Mouse (Mus musculus) gastrocnemius, postnatal 36 days (tissue): ENCODE results near the gene Efcab11. TPM values are rescaled to one million over a fixed set of nuclear protein-coding genes. Genes with fewer than 3 reads are reported as not detected.
A peak's percentile ranks its signal among the peaks of the same experiment; 100 is the strongest.

Source experiments
- DNase-seq, 2 experiments: peaks; one replicate each; pipeline ENCODE4 v3.0.0; 2022
- intact Hi-C: fragments of 180-260 bp; cut with DNase I; formaldehyde crosslinking; loops from one replicate; pipeline ENCODE4 v1.15.1; 2025
- total RNA-seq, 2 experiments: library from RNA; stranded (reverse); gene quantifications; 2 replicates each; pipeline ENCODE4 v1.2.3; 2021

Gene Efcab11
- total RNA-seq, 2 experiments from 2014 or later: not detected

DNA sequence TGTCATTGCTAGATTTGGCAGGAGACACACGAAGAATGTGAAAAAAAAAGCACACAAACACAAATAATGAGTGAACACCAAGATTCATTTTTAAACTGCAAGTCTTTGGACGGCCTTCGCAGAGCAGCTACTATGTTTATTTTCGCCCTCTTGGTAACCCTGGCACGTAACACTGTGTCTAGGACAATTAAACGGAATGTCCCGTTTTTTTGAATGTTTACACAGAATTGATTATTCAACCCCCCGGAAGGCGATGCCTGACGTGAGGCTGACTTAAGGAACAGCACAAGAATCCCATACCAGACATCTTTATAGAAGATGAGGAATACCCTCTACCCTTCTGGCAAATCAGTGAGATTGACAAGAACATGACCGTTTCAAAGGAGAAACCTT, 530 bp downstream of the Efcab11 start:
- intact Hi-C loops: no loop called here
- DNase-seq: no peak

DNA sequence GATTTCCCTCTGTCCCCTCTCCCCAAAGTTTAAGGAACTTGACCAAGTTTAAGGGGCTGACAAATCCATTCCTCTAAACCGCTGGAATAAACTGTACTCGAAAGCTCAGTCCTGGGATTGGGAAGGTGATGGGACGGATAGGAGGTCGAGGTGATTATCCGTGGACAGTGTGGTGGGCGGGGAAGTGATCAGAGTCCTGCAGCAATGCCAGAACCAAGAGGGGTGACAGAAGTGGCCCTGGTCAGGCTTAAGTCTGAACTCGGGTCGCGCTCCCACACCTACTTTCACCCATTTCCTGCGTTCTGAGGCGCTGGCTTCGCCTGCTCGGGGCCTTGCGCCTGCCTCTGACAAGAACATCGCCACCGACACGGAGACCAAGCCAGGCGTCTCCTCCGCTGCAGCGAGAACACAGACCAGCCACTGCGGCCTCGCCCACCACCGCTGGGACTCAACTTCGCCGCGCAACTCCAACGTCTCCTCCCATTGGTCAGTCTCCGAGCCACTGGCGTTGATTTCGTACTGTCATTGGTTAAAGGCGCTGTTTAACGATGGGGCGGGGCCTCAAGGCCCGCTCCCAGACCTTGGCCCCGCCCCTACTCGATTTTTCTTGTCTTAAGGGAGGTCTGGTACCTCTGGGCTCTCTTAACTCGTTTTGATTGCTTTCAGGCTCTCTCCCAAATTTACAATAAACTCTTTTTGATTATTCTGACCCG, 1.1 kb downstream of the Efcab11 start:
- peak; percentile 73 to 84 for DNase-seq
- intact Hi-C loops: no loop called here

DNA sequence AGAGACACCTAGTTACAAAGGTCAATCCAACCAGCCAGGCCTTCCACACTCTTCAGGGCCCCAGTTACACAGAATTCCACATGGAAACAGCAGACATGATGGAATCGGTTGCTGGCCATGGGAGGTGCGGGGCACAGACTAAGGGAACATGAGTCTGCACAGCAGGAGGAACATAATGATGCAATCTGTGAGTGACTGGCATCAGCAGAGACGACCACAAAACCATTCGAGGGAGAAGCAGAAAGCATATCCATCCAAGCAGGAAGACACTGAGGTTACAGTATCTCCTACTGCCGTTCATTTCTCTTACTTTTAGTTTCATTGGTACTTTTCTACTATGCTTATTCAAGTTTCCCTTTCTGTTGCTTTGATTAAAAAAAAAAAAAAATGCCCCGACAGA, 9.6 kb downstream of the Efcab11 start:
- DNase-seq: no peak
- intact Hi-C loops: no loop called here

DNA sequence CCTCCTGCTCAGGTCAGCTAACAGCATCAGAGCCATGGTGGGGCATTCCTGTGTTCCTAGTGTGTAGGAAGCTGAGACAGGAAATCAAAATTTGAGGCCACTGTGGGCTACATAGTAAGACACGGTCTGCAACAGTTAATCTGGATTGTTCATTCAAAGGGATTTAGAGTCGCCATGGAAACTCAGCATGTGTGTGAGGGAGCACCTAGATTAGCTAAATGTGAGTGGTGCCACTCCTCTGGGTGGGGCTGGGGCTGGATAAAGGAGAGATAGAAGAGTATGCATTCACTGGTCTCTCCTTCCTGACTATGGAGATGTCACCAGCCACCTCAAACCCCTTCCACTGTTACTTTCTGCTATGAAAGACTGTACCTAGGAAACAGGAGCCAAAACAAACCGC, 10.8 kb downstream of the Efcab11 start:
- no peak for DNase-seq
- intact Hi-C loops: no loop called here

DNA sequence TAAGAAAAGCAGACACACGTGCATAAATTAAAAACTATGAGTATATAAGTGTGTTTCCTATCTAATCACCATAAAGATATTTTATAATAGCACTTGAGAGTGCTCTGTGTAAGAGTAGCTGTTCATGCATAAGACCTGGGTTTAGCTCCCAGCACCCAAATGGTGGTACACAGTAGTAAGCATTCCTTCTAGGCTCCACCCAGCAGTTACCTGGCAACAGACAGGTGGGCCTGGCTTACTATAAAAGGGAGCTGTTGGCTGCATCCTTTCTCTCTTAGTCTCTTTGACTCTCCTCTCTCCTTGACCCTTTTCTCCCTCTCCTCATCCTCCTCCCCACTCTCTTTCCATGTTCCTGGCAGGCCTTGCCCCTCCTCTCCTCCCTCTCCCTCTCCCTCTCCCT, 15.4 kb downstream of the Efcab11 start:
- DNase-seq: no peak
- intact Hi-C loops: no loop called here

DNA sequence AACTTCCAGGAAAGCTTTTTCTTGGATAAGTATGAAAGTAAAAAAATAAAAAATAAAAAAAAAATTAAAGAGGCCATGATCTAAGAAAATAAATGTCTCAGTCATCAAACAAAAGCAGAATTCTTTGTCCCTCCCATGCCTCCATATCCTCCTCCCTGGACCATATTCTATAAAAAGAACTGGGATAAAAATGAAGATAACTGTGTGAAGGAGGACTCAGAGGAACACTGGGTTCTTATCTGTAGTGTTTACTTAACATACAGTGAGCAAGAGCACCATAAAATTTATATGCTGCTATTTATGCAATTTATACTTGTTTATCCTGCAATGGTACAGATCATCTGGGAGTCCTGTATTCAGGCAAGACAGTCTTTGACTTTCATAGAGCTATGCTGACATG, 19.6 kb downstream of the Efcab11 start:
- no peak for DNase-seq
- intact Hi-C loops: no loop called here

DNA sequence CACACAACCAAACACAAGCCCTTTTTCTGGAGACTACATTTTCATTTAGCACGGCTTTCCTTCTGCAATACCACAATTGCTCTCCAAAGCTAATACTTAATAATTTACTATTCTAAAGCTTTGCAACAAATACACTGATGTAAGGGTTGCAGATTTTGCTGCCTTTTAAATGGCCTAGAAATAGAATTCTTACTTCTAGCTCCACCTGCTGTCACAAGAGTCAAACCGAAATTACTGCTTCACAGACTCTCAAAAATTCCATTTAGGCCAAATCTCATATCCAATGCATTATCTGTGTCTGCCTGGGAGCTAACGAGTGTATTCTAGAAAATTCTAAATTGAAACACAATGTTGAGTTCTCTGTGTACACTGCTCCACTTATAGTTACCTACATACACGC, 23.3 kb downstream of the Efcab11 start:
- intact Hi-C loops: no loop called here
- DNase-seq: no peak

DNA sequence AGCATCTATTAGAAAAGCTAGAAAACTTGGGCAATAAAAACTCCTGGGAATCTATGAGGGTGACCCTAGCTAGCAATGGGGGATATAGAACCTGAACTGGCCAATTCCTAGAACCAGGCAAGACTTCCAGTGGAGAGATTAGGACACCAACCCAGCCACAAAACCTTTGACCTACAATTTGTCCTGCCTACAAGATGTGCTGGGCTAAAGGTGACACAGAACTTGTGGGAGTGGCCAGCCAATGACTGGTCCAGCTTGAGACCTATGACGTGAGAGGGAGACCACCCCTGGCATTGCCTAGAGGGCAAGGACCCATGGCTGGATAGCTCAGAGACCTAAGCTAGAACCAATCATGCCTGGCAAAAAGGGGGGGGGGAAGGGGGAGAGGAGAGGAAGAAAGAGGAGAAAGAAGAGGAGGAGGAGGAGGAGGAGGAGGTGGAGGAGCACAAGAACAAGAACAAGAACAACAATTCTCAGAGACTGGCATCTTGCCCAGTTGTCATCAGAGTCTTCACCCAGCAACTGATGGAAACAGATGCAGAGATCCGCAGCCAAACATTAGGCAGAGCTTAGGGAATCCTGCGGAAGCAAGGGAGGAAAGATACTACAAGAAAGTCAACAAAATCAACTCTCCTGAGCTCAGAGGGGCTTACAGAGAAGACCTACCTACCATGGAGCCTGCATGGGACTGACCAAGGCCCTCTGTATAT, 24.7 kb downstream of the Efcab11 start:
- intact Hi-C loops: no loop called here
- no peak for DNase-seq

DNA sequence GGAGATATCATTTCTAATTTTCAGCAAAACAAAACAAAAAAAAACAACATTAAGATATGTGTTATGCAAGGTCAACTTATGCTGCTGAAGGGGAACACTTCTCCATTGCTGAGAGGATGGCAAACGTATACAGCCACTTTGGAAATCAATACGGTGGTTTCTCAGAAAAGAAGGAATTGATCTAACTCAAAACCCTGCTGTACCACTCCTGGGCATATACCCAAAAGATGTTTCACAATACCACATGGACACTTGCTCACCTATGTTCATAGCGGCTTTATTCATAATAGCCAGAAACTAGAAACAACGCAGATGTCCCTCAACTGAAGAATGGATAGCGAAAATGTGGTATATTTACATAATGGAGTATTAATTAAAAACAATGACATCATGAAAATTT, 25.6 kb downstream of the Efcab11 start:
- intact Hi-C loops: no loop called here
- no peak for DNase-seq

DNA sequence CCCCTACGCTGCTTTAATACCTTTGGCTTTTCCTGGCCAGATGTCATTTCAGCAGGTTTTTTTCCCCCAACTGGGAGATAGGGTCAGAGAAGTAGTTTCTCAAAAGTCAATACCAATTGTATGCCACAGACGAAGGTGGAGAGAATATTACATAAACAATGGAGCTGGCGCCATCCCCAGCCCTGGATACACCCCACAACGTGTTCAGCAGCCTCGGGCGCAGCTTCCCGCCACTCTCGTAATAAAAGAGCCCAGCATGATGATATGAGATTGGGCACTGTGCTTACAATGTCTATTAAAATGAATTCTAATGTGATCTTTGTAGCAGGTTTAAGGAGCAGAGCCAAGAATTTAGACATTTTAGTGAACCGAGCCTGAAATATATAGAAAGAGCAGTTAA, 28.2 kb downstream of the Efcab11 start:
- intact Hi-C loops: loop anchor here (1.0 kb wide), 1 partner anchor 766 kb away; no protein-coding TSS in a partner anchor

DNA sequence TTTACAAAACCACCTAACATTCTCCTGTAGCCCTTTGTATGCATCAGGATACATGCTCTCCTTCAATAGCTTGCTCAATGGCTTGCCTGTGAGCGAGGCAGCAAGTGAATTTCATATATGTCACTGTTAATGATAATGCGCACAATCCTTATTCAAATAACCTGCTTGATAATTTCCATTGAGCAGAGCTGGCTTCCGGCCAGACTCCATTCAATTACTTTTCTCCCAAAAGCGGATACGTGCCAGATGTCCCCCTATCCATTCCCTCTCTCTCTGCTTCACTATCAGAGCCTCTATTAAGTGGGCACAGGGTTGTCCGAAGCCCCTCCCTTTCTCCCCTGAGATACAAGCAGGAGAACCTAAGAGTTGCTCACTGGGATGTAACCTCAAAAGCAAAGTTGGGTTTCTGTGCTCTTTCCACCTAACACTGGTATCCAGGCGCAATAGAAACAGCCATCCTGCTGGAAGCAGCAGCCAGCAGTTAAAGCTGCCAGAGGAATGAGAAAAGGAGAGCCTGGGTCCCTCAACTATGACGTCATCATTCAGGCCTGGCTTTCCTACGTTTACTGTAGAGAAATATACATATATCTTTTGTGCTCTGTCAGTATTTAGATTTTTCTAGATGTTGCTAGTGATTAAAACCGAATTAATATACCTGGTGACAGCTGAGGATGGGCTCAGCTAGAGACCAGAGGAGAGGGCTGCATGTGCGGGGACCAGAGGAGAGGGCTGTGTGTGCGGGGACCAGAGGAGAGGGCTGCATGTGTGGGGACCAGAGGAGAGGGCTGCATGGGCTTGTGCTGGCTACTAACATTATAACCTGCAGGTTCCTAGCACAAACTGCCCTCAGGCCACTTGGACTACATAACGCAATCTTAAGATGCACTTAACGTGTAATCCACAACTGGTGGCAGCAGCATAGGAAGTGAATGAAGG, 30.6 kb downstream of the Efcab11 start:
- no peak for DNase-seq
- intact Hi-C loops: no loop called here

More for the DNA sequence above, 28.2 kb downstream of the Efcab11 start:
- no peak for DNase-seq

DNA sequence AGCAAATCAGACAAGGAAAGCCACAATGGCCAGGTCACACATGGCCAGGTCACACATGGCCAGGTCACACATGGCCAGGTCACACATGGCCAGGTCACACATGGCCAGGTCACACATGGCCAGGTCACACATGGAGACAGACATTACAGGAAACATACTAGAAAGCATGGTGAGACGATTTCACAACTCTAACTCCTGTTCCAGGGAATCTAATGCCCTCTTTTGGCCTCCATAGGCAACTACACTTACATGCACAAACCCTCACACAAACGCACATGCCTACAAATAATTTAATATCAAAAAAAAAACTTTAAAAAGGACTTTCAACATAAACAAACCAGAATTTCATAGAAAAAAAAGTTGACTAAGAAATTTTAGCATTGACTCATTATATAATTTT, 34.2 kb downstream of the Efcab11 start:
- DNase-seq: no peak
- intact Hi-C loops: no loop called here

DNA sequence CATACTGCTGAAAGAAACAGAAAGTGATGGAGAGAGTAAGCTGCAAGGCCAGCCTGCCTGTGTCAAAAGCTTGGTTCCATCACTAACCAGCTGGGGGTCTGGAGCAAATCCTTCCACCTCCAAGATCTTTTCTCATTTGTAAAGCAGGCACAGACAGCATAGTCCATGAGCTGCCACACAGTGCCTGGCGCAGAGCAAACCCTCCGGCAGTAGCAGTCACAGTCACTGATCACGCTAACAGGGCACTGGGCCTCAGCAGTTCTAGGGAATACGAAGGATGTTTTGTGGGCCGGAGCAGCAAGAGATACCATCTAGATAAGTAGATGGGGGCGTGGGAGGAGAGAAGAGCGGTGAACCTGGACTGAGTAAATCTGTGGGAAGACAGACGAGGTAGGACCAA, 39.3 kb downstream of the Efcab11 start:
- intact Hi-C loops: no loop called here
- DNase-seq: no peak

DNA sequence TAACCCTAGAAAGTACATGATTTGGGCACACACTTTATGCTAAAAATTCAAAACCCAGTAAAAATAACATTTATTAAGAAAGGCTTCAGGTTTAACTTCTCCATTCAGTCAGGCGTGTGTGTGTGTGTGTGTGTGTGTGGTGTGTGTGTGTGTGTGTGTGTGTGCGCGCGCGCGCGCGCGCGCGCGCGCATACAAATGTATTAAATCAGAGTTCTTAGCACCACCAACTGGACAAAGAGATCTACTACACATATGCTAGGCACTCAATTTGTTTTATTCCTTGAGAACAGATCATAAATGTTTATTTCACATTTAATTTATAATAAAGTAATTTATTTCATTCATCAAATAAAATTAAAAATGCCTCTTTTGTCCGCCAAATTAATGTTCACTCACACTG, 45.5 kb downstream of the Efcab11 start:
- DNase-seq: no peak
- intact Hi-C loops: loop anchor here (5.0 kb wide), 2 partner anchors 446 to 741 kb away; no protein-coding TSS in a partner anchor

DNA sequence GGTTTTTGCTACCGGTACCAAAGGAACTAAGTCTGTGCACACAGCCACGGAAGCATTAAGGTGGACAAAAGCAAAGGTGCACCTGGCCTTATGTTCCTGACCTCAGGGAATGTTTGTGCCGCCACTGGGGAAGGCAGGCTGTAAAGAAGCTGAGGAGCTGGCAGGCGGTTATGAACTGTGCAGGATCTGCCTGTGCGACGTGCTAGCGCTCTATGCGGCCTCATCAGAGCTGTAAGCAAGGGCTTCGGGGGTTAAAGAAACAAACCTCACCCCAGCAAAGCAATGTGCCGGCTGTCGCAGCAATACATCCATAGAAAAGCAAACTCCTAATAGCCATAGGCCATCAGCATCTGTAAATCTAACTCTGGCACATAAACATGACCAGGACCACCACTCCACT, 46.1 kb downstream of the Efcab11 start:
- intact Hi-C loops: loop anchor here (5.0 kb wide), 2 partner anchors 446 to 741 kb away; no protein-coding TSS in a partner anchor

DNA sequence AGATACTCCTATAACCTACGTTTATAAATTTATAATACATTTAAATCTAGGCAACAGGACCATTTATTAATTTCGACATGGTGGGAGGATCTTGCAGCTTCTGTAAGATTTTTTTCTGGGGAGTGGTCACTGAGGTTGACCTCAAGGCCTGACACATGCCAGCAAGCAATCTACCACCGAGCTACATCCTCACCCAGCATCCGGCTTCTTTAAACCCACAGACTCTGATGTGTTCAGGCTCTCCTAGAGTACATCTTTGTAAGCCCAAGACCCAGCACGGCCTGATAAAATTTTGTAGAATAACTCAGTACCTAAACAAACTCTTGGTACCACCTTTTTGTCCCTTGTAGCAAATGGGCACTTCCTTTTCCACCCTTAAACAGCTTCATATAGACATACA, 46.7 kb downstream of the Efcab11 start:
- intact Hi-C loops: loop anchor here (5.0 kb wide), 2 partner anchors 445 to 740 kb away; no protein-coding TSS in a partner anchor
- DNase-seq: no peak

More for the DNA sequence above, 46.1 kb downstream of the Efcab11 start:
- DNase-seq: no peak

DNA sequence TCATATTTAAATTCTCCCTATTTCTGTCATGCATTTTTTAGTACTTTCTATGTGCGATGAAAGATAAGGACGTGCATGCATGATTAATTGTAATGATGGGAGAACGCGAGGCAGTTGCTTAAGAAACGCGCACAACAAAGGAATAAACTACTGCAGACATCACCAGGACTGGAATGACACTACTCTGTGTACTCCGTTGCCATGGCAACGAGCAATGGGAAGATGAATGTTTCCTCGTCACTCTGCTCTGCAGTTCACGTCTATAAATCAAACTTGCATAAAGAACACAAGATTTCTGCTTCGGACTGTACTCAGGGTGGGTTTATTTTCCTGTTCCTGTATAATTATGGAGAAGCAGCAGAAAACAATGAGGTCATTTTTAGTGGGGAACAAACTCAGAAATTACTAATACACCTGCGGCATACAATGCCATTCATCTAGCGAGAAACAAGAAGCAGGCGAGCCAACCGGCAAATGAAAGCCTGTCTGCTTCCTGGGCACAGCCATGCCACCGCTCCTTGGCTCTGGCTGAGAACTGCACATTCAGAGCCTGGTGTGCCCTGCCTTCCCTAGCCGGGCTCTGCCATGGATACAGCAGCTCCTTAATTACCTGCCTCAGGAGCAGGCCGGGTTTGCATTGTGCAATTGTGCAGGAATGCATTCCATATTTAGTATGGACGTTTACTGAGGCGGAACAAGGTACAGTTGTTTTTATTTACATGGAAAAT, 47.7 kb downstream of the Efcab11 start:
- intact Hi-C loops: loop anchor here (5.0 kb wide), 2 partner anchors 444 to 739 kb away; no protein-coding TSS in a partner anchor
- DNase-seq: no peak

DNA sequence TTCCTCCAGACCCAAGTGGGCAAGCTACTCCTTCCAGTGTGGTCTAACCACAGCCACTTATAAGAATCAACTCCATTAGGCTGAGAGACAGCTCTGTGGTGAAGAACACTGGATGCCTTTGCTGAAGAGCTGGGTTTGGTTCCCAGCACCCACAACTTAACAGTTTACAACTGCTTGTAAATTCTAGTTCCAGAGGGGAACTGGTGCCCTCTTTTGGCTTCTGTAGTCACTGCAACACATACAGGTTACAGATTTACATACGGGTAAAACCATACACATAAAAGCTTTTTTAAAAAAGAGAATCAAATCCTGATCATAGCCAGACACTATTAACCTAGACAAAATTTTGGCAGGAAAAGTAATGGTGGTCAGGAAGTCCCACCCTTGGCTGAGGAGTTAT, 50.8 kb downstream of the Efcab11 start:
- intact Hi-C loops: no loop called here
- DNase-seq: no peak

DNA sequence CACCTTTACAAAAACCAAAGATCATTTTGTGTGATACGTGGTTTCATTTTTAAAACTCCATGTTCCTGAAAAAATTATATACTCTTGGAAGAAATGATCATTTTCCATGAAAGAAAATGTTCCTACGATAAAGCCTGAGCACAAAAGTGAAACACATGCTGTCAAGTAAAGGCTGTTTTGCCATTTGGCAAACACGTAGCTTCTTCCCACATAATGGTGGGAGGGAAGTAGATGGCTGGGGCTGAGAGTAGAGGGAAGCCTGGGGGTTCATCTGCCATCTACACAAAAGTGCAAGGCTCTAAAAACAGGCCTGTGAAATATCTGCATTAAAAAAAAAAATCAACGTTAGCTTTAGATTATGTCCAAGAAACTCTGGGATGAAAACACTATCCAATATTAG, 61.6 kb downstream of the Efcab11 start:
- intact Hi-C loops: no loop called here

DNA sequence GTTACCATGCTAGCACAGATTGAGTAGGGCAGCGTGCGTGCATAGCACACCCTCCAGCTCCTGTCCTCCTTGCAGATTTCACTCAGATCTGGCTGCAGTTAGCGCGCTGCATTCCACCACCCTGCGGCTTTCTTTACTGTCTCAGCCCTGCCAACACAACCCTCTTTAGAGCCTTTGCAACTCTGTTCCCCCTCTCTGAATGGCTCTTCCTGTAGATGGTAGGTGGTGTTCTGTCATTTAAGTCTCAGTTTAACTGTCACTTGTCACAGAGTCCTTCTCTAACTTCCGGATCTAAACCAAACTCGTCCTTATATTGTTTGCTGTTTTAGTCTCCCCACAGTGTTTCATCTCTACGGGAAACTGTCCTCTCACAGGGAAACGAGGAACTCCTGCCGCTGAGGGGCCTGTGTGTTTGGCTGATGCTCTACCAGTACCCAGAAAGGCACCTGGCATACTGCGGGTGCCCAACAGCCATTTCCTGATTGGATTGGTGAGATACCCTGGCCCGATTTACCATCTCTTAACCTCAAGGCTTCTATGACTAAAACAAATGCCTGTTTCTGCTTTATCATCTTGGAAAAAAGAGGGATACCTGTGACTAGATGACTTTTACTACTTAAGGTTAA, 62.8 kb downstream of the Efcab11 start:
- no peak for DNase-seq

More for the DNA sequence above, 61.6 kb downstream of the Efcab11 start:
- no peak for DNase-seq

More for the DNA sequence above, 62.8 kb downstream of the Efcab11 start:
- intact Hi-C loops: no loop called here
